Mouse (Mus musculus): ENCODE results near the gene Ptafr. TPM values are rescaled to one million over a fixed set of nuclear protein-coding genes. Genes with fewer than 3 reads are reported as not detected.

Ptafr gene
- polyA plus RNA-seq, 1 experiment from 2014 or later = 1.7 TPM

DNA sequence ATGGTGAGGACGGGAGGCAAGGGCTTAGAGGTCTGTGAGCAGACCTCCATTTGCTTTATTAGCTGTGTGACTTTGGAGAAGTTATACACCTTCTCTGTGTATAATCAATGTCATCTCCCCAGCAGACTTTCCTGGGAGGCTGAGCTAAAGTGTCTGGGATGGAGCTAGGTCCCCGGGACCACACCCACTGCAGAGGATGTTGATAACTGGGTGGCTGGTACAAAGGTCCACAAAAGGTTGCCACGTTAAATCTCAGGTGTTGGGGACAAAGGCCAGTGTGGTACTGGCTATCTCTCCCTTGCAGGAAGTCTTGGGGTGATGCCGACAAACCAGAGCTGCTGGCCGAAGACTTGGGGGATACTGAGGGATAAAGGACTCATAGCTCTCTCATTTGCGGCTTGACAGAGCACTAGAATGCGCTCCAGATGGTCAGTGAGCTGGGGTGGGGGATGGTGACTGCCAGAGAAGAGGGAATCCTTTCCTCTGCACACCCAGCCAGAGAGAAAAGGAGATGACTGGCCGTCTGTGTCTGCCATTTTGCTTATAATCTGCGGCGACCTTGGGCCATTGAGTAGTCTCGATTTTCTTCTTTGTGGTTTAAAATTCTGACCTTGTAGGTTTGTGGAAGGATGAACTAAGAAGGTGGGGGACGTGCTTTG, 1.4 kb downstream of the Ptafr start:
- Histone ChIP-seq H3K4me3 (replicated peaks) (no peak overlapping the region), H3K9ac (no peak overlapping the region), H3K4me2 (no peak overlapping the region), H3K27ac (no peak overlapping the region), H3K36me3 (no peaks in the 10 kb centered on the region), H3K4me1 (peaks cover 5% of the 10 kb centered on the region; the same call in 1 of the 2 replicates), H3K27me3 (replicated peaks) (no peaks in the 10 kb centered on the region), H3K9me3 (no peaks in the 10 kb centered on the region)
- 72% methylated on average over 12 of the region's 12 CpGs for WGBS
- ATAC-seq (ENCODE audit: insufficient read depth, low FRiP score, low read depth) = no peak

DNA sequence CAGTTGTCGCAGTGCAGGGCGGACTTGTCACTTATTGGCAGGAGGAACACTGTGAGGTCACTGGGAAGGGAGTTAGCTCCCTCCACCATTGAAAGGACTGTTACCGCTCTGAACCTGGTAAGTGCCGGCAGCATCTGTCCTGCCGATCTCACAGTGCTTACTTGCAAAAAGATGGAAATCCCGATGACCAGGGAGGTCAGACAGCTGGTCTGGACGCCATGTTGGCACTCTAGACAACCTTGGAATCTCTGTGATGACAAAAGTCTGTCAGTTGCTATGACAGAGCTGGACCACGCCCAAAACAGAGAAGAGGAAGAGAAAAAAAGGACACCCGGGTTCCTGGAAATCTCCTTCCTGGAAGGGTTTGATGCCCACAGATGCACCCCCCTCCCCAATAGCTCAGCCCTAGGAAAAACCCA, 3.5 kb downstream of the Ptafr start:
- H3K27ac ChIP-seq = no peak overlapping the region
- no peaks in the 10 kb centered on the region for H3K36me3 ChIP-seq
- H3K4me2 ChIP-seq = no peak overlapping the region
- H3K27me3 ChIP-seq (replicated peaks) = no peaks in the 10 kb centered on the region
- no peak for ATAC-seq (ENCODE audit: insufficient read depth, low FRiP score, low read depth)
- H3K9ac ChIP-seq = no peak overlapping the region
- no peak overlapping the region for H3K4me3 ChIP-seq (replicated peaks)
- no peaks in the 10 kb centered on the region for H3K9me3 ChIP-seq
- 46% methylated on average over 9 of the region's 9 CpGs for WGBS
- peaks cover 17% of the 10 kb centered on the region; the same call in 1 of the 2 replicates for H3K4me1 ChIP-seq

DNA sequence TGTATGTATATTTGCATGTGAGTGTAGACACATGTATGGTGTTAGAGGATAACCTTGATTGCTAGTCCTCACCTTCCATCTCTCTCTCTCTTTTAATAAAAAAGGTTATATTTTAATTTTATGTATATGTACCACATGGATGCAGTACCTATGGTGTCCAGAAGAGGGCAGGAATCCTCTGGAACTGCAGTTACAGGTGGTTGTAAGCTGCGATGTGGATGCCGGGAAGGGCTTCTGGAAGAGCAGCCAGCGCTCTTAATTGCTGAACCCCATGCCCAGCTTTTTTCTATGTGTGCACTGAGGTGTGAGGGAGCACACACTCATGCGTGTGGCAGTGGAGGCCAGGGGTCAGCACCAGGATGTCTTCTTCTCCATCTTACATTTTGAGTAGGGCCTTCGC, 5.2 kb downstream of the Ptafr start:
- H3K4me2 ChIP-seq = no peak overlapping the region
- H3K27ac ChIP-seq = no peak overlapping the region
- ATAC-seq (ENCODE audit: insufficient read depth, low FRiP score, low read depth) = no peak
- no peaks in the 10 kb centered on the region for H3K36me3 ChIP-seq
- H3K4me3 ChIP-seq (replicated peaks) = no peak overlapping the region
- no peaks in the 10 kb centered on the region for H3K9me3 ChIP-seq
- no peak overlapping the region for H3K9ac ChIP-seq
- WGBS = 92% methylated on average over 5 of the region's 5 CpGs
- no peaks in the 10 kb centered on the region for H3K27me3 ChIP-seq (replicated peaks)
- H3K4me1 ChIP-seq = peaks cover 12% of the 10 kb centered on the region; the same call in 1 of the 2 replicates

DNA sequence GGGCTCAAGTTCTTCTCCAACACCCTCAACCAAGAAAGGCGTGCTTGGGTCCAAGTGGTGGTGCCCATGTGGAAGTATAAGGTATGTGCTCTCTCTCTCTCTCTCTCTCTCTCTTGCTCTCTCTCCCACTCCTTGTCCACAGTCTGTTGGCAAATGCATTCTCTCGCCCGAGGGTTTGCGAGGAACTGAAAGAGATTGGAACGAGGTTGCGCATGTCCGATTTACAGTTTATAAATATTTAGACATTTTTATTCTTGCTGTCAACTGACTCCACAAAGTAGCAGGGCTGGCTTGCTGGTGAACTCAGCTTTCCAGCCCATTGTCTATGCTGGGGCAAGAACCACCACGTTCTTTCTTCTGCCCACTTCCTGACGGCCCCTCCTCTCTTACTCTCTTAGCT, 7.3 kb downstream of the Ptafr start:
- no peaks in the 10 kb centered on the region for H3K27me3 ChIP-seq (replicated peaks)
- H3K9ac ChIP-seq = no peak overlapping the region
- ATAC-seq (ENCODE audit: insufficient read depth, low FRiP score, low read depth) = no peak
- H3K36me3 ChIP-seq = no peaks in the 10 kb centered on the region
- no peaks in the 10 kb centered on the region for H3K9me3 ChIP-seq
- peak overlapping the region; percentile 69 for H3K27ac ChIP-seq
- WGBS = 45% methylated on average over 9 of the region's 9 CpGs
- H3K4me1 ChIP-seq = peaks cover 12% of the 10 kb centered on the region; the same call in 1 of the 2 replicates
- H3K4me3 ChIP-seq (replicated peaks) = no peak overlapping the region
- H3K4me2 ChIP-seq = peak overlapping the region; percentile 19; the same call in 1 of the 2 replicates

DNA sequence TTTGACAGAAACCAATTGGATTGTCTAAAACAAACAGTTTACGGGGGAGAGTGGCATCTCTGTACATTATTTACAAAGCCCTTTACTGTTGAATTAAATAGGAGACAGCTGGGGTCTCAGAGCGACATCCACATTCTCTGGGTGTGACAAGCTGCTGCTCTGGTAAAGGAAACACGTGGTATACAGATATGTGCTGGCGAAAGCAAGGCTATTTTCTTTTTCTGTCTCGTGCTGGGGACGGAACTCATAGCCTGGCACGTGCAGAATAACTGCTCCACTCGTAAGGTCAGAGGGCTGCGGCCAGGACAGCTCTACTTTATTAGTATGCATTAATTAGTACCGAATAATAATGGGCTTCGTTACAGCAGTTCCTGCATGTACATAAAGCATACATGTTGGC, 9.5 kb downstream of the Ptafr start:
- H3K36me3 ChIP-seq = no peaks in the 10 kb centered on the region
- no peak overlapping the region for H3K4me2 ChIP-seq
- no peak for ATAC-seq (ENCODE audit: insufficient read depth, low FRiP score, low read depth)
- no peaks in the 10 kb centered on the region for H3K9me3 ChIP-seq
- no peak overlapping the region for H3K4me3 ChIP-seq (replicated peaks)
- H3K4me1 ChIP-seq = peaks cover 12% of the 10 kb centered on the region; the same call in 1 of the 2 replicates
- H3K9ac ChIP-seq = no peak overlapping the region
- 38% methylated on average over 11 of the region's 11 CpGs for WGBS
- no peak overlapping the region for H3K27ac ChIP-seq
- H3K27me3 ChIP-seq (replicated peaks) = no peaks in the 10 kb centered on the region

DNA sequence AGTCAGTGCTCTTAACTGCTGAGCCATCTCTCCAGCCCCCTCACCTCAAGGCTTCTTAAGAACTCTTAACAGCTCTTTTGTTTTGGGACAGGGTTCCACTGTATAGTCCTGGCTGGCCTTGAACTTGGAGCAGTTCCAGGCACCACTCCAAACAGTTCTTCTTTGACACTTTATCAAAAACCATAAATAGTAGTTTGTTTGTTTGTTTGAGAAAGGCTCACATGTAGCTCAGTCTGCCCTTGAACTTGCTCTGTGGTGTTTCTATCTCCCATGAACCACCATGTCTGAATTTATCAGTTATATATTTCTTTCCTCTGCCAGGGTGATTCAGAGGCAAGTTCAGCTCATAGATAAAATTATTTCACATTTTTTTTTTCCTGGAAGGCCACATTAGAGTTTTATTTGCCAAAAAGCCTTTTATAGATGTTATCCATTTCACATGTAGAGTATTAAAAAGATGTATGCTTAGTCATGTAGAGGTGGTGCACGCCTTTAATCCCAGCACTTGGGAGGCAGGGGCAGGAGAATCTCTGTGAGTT, 11.0 kb downstream of the Ptafr start:
- WGBS = 85% methylated on average over 1 of the region's 1 CpGs
- H3K4me3 ChIP-seq (replicated peaks) = no peak overlapping the region
- H3K9me3 ChIP-seq = no peaks in the 10 kb centered on the region
- no peak overlapping the region for H3K9ac ChIP-seq
- H3K27me3 ChIP-seq (replicated peaks) = no peaks in the 10 kb centered on the region
- ATAC-seq (ENCODE audit: insufficient read depth, low FRiP score, low read depth) = no peak
- no peak overlapping the region for H3K27ac ChIP-seq
- no peaks in the 10 kb centered on the region for H3K36me3 ChIP-seq
- peaks cover 12% of the 10 kb centered on the region; the same call in 1 of the 2 replicates for H3K4me1 ChIP-seq
- no peak overlapping the region for H3K4me2 ChIP-seq

DNA sequence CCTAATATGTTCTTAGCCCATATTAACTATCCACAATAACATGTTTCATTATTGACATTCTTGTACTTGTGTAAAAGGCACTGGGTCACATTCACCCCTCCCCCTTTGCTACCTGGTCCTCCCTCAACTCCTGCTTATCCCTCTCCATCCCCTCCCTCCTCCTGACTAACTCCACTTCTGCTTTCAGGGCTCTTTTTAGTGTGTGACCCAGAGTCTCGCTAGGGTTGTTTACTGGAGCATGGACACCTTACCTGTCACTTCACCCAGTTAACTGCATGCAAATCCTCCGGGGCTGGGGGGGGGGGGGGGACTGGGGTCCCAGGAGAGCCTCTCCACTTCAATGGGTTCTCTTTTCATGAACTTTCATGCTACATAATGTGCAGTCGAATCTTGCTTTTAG, 19.9 kb downstream of the Ptafr start:
- Histone ChIP-seq H3K4me1 (no peaks in the 10 kb centered on the region), H3K4me3 (replicated peaks) (no peak overlapping the region), H3K4me2 (no peak overlapping the region), H3K27me3 (replicated peaks) (no peaks in the 10 kb centered on the region), H3K27ac (no peak overlapping the region), H3K36me3 (no peaks in the 10 kb centered on the region), H3K9ac (no peak overlapping the region), H3K9me3 (no peaks in the 10 kb centered on the region)
- WGBS = 58% methylated on average over 3 of the region's 3 CpGs
- ATAC-seq (ENCODE audit: insufficient read depth, low FRiP score, low read depth) = no peak

DNA sequence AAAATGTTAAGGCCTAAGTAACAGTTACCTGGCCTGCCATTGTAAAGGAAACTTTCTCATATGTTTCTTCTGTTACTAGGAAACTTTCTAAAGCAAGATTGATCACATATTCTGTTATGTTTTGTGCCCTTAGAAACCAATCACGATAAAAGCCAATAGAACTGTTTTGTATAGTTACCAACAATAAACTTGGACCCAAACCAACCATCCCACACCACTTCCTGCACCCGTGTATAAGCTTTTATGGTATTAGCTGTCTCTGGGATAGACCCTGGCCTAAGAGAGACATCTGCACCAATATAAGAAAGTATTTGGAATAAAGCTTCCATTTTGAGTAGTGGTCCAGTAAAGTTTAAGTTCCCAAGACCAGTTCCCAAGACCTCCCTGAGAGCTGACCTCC, 21.1 kb downstream of the Ptafr start:
- no peaks in the 10 kb centered on the region for H3K9me3 ChIP-seq
- H3K27me3 ChIP-seq (replicated peaks) = no peaks in the 10 kb centered on the region
- no peak overlapping the region for H3K27ac ChIP-seq
- no peaks in the 10 kb centered on the region for H3K4me1 ChIP-seq
- H3K4me3 ChIP-seq (replicated peaks) = no peak overlapping the region
- ATAC-seq (ENCODE audit: insufficient read depth, low FRiP score, low read depth) = no peak
- WGBS = 63% methylated on average over 2 of the region's 2 CpGs
- no peak overlapping the region for H3K9ac ChIP-seq
- H3K4me2 ChIP-seq = no peak overlapping the region
- H3K36me3 ChIP-seq = no peaks in the 10 kb centered on the region

DNA sequence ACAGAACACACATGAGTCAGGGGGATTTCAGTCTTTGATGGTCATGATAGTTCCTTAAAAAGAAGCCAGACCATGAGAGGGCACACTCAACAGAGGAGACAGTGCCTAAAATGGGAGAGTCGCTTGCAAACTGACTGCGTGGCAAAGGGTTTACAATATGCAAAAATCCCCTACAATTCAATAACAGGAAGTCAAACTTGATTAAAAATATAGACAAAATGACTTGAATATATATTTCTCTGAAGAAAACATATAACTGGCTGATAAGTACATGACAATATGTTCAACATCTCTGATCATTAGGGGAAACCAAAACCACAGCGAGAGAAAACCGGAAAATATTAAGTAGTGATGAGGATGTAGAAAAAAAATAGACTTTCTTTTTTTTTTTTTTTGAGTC, 22.4 kb downstream of the Ptafr start:
- H3K36me3 ChIP-seq = no peaks in the 10 kb centered on the region
- H3K9me3 ChIP-seq = no peaks in the 10 kb centered on the region
- H3K27ac ChIP-seq = no peak overlapping the region
- H3K9ac ChIP-seq = no peak overlapping the region
- WGBS = 93% methylated on average over 4 of the region's 4 CpGs
- no peak overlapping the region for H3K4me2 ChIP-seq
- H3K4me1 ChIP-seq = no peaks in the 10 kb centered on the region
- ATAC-seq (ENCODE audit: insufficient read depth, low FRiP score, low read depth) = no peak
- no peak overlapping the region for H3K4me3 ChIP-seq (replicated peaks)
- H3K27me3 ChIP-seq (replicated peaks) = no peaks in the 10 kb centered on the region

DNA sequence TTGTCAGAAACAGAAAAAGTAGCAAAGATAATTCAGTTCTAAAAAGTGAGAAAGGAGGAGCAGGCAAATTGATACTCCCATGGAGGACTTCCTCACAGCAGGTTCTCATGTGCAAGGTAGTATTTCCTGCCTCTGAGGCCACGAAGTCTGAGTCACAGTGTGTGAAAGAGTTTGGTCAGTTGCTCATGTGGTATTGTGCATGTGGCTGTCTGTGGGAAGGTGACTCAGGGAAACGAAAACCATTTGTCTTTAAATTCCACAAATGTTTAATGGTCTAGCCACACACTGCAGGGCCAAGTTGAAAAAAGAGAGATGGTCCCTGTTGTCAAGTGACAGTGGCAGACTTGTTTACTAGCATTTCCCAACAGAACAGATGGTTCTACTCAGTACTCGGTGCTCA, 24.6 kb downstream of the Ptafr start:
- H3K9me3 ChIP-seq = no peaks in the 10 kb centered on the region
- no peaks in the 10 kb centered on the region for H3K36me3 ChIP-seq
- WGBS = 66% methylated on average over 3 of the region's 3 CpGs
- no peak for ATAC-seq (ENCODE audit: insufficient read depth, low FRiP score, low read depth)
- no peak overlapping the region for H3K27ac ChIP-seq
- H3K4me3 ChIP-seq (replicated peaks) = no peak overlapping the region
- no peaks in the 10 kb centered on the region for H3K27me3 ChIP-seq (replicated peaks)
- no peak overlapping the region for H3K4me2 ChIP-seq
- H3K4me1 ChIP-seq = no peaks in the 10 kb centered on the region
- no peak overlapping the region for H3K9ac ChIP-seq

DNA sequence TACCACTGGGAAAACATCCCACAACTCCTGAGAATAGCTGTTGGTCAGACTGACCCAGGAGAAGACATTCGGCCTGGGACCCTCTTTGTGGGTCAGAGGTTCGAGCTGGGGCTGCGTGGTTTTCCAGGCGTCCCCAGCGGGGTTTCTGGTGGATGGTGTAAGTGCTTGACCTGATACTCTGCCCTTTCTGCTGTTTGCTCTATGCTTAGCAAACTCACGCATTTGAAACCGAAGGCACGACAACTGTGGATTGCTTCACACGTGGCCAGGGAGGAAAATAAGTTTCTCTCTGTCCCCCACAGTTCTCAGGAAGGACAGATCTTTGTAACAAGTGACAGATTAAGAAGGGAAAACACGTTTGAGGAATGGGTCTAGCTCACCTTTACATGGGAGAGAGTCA, 26.8 kb downstream of the Ptafr start:
- Histone ChIP-seq H3K4me2 (no peak overlapping the region), H3K4me3 (replicated peaks) (no peak overlapping the region), H3K36me3 (no peaks in the 10 kb centered on the region), H3K9ac (no peak overlapping the region), H3K4me1 (no peaks in the 10 kb centered on the region), H3K27ac (no peak overlapping the region), H3K9me3 (no peaks in the 10 kb centered on the region), H3K27me3 (replicated peaks) (no peaks in the 10 kb centered on the region)
- no peak for ATAC-seq (ENCODE audit: insufficient read depth, low FRiP score, low read depth)
- WGBS = 76% methylated on average over 10 of the region's 10 CpGs

DNA sequence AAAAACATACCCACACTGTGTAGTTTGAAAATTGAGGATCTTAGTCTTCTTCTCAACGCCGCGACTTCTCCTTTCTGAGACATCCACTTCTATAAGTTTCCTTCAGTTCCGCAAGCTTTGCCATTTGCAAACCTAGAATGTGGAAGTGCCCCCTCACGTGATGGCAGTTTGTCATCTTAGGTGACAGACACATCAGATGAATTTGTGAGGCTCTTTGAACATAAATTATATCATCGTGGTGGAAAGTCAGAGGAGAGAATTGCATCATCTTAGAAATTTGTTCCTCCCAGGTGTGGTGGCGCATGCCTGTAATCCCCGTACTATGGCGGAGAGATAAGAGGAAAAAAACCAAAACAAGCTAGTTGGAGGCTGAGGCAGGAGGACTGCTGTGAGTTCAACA, 29.1 kb downstream of the Ptafr start:
- no peak overlapping the region for H3K27ac ChIP-seq
- 89% methylated on average over 9 of the region's 9 CpGs for WGBS
- no peaks in the 10 kb centered on the region for H3K36me3 ChIP-seq
- no peaks in the 10 kb centered on the region for H3K4me1 ChIP-seq
- no peak overlapping the region for H3K4me3 ChIP-seq (replicated peaks)
- no peak overlapping the region for H3K9ac ChIP-seq
- H3K9me3 ChIP-seq = no peaks in the 10 kb centered on the region
- no peak for ATAC-seq (ENCODE audit: insufficient read depth, low FRiP score, low read depth)
- H3K4me2 ChIP-seq = no peak overlapping the region
- no peaks in the 10 kb centered on the region for H3K27me3 ChIP-seq (replicated peaks)

DNA sequence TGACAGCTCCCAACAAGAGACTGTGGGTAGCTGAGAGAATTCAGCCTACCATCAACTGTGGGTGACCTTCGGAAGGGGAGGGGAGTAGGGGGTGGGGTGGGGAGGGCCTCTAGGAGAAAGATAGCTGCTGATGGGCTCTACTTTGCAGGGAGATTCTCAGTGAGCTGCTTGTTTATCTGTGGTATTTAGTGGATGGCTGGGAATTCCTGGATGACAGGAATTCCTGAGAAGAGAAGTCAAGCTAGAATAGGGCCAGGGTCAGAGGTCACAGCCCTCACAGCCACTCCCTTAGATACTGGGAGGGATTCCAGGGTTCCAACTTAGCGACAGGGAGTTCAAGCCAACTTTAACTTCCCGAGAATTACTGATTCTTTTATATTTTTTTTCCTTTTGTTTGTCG, 30.3 kb downstream of the Ptafr start:
- 29% methylated on average over 4 of the region's 4 CpGs for WGBS
- no peak for ATAC-seq (ENCODE audit: insufficient read depth, low FRiP score, low read depth)
- Histone ChIP-seq H3K4me2 (no peak overlapping the region), H3K27ac (no peak overlapping the region), H3K9me3 (no peaks in the 10 kb centered on the region), H3K36me3 (no peaks in the 10 kb centered on the region), H3K4me3 (replicated peaks) (no peak overlapping the region), H3K27me3 (replicated peaks) (no peaks in the 10 kb centered on the region), H3K4me1 (no peaks in the 10 kb centered on the region), H3K9ac (no peak overlapping the region)

Data from stomach, embryonic 15.5 days (tissue).